Mouse (Mus musculus) midbrain, embryonic 13.5 days (tissue): ENCODE results near the gene Dnase2b. TPM values are rescaled to one million over a fixed set of nuclear protein-coding genes. Genes with fewer than 3 reads are reported as not detected.

ENCODE experiments used
- ATAC-seq: fragments of 200-750 bp; cut with Nextera tagmentation; 2 replicates; pipeline ENCODE4 v1.8.0; 2017; ENCODE audit warnings: mild to moderate bottlenecking, moderate TSS enrichment, moderate library complexity
- H3K27ac ChIP-seq: fragments of 300-500 bp; sonication (generic); 2 replicates; pipeline ENCODE4 v1.5.1; 2015; ENCODE audit warnings: inconsistent platforms, mild to moderate bottlenecking, moderate library complexity
- H3K27me3 ChIP-seq: fragments of 300-500 bp; sonication (generic); 2 replicates; pipeline ENCODE4 v1.6.1; 2015; ENCODE audit warnings: mild to moderate bottlenecking, inconsistent platforms
- H3K36me3 ChIP-seq: fragments of 300-500 bp; sonication (generic); 2 replicates; pipeline ENCODE4 v1.6.1; 2015; ENCODE audit warnings: mild to moderate bottlenecking, inconsistent platforms
- H3K4me1 ChIP-seq: fragments of 300-500 bp; sonication (generic); replicated peaks from 2 replicates; pipeline ENCODE4 v1.6.1; 2015; ENCODE audit warnings: inconsistent platforms
- H3K4me2 ChIP-seq: fragments of 300-500 bp; sonication (generic); replicated peaks from 2 replicates; pipeline ENCODE4 v1.6.1; 2015; ENCODE audit warnings: moderate library complexity, mild to moderate bottlenecking, inconsistent platforms
- H3K4me3 ChIP-seq: fragments of 300-500 bp; sonication (generic); replicated peaks from 2 replicates; pipeline ENCODE4 v1.5.1; 2015; ENCODE audit warnings: mild to moderate bottlenecking, inconsistent platforms
- H3K9ac ChIP-seq: fragments of 300-500 bp; sonication (generic); replicated peaks from 2 replicates; pipeline ENCODE4 v1.6.1; 2015; ENCODE audit warnings: mild to moderate bottlenecking, inconsistent platforms
- H3K9me3 ChIP-seq: fragments of 300-500 bp; sonication (generic); 2 replicates; pipeline ENCODE4 v1.6.1; 2016; ENCODE audit warnings: mild to moderate bottlenecking, inconsistent platforms
- WGBS: fragments of 180-500 bp; shearing (Covaris S2); methylation state at CpG from one replicate; pipeline ENCODE4 v1.1.7; 2015; 5-methylcytosine and 5-hydroxymethylcytosine counted together
- polyA plus RNA-seq: library from polyadenylated mRNA; unstranded; fragments of >200 nt; fragmentation: Nextera tagmentation; extraction: Ambion mirVana; gene quantifications from 2 replicates; pipeline ENCODE4 v1.2.1, GENCODE M21; 2015

The Dnase2b gene
- not detected in 2 replicates for polyA plus RNA-seq

DNA sequence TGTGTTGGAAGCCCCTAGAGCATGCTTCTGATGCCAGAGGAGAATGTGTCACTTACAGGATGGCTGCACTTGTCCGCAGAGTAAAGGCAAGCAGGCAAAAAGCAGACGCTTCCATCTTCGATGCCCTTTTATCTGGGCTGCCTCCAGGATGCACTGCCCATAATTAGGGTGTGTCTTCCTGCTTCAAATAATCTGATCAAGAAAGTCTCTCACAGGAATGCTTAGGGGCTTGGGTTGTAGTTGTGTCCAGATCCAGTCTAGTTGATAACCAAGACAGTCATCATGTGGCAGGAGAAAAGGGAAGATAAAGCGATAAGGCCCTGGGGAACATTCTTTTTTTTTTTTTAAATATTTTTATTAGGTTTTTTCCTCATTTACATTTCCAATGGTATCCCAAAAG is at the start of gene Dnase2b:
Dnase2b (minus strand) TSS at position 101 of the 400 bp plus-strand sequence.
- no peak within 1 kb of the TSS for H3K27ac ChIP-seq
- H3K36me3 ChIP-seq: no peaks in the 10 kb centered on the region
- no peaks in the 10 kb centered on the region for H3K4me1 ChIP-seq
- no peaks in the 10 kb centered on the region for H3K27me3 ChIP-seq
- WGBS: 92% methylated on average over 4 of the region's 4 CpGs
- ATAC-seq: no peak
- no peaks in the 10 kb centered on the region for H3K9me3 ChIP-seq
- H3K4me3 ChIP-seq: no peak within 1 kb of the TSS
- H3K4me2 ChIP-seq: no peak within 1 kb of the TSS
- no peak within 1 kb of the TSS for H3K9ac ChIP-seq

DNA sequence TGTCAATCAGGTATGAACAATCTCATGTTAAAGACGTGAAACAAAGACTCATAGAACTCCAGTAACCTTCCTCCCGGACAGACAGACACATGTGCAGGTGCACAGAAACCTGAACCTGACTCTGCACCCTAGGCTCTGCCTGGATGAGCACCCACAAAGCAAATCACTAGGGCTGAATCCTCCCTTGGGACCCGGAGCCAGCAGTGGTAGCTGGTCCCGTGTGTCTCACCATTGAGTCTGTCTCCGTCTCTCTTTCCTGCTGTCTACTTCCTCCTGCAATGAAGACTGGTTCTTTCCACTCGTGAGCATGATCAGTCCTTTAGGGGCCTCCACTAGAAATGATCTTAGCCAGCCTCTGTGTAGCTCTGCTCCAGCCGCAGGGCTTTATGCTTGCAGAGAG is 46.5 kb upstream of the Dnase2b start:
- Histone ChIP-seq H3K4me2 (no peak overlapping the region), H3K9ac (no peak overlapping the region), H3K4me3 (no peak overlapping the region), H3K9me3 (no peaks in the 10 kb centered on the region), H3K27ac (no peak overlapping the region), H3K4me1 (no peaks in the 10 kb centered on the region), H3K27me3 (no peaks in the 10 kb centered on the region), H3K36me3 (no peaks in the 10 kb centered on the region)
- ATAC-seq: no peak
- 82% methylated on average over 7 of the region's 7 CpGs for WGBS

DNA sequence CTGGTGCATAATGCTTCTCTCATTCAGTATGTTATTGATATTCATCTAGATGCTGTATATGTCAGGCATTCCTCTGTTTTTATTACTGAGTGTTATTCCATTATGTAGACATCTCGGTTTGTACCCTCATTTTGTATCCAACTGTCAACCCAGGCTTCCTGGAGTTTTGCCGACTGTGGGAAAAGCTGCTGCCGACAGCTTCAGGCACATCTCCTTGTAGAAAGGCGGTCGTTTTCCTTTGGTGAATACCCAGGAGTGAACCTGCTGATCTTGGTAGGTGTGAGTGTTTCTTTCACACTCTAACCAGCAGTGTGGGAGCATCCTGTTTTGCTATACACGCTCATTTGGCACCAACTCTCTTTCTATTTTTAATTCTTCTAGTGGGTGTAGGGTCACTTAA is 45.6 kb upstream of the Dnase2b start:
- no peaks in the 10 kb centered on the region for H3K4me1 ChIP-seq
- ATAC-seq: no peak
- no peaks in the 10 kb centered on the region for H3K36me3 ChIP-seq
- H3K4me3 ChIP-seq: no peak overlapping the region
- H3K9ac ChIP-seq: no peak overlapping the region
- no peak overlapping the region for H3K27ac ChIP-seq
- no peaks in the 10 kb centered on the region for H3K27me3 ChIP-seq
- H3K4me2 ChIP-seq: no peak overlapping the region
- H3K9me3 ChIP-seq: no peaks in the 10 kb centered on the region
- 79% methylated on average over 6 of the region's 6 CpGs for WGBS

DNA sequence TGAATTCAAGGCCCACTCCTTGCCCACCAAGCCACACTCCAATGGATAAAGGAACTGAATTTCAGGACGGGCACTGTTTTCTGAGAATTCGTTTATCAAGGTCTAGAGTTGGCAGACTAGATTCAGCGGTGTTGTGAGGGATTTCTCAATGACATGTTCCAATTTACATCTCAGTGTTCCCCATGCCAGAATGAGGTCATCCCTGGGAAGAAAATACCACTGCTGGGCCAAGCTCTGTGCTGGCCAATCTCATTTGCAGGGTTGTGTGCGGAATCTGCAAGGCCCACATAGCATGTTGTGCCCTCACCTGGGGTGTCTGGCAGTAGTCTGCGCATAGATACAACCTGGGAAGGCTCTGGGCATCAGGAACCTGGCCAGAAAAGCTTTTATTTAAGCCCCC is 43.9 kb upstream of the Dnase2b start:
- no peaks in the 10 kb centered on the region for H3K27me3 ChIP-seq
- no peak overlapping the region for H3K27ac ChIP-seq
- no peak for ATAC-seq
- WGBS: 95% methylated on average over 5 of the region's 5 CpGs
- no peaks in the 10 kb centered on the region for H3K36me3 ChIP-seq
- no peaks in the 10 kb centered on the region for H3K9me3 ChIP-seq
- no peak overlapping the region for H3K9ac ChIP-seq
- H3K4me3 ChIP-seq: no peak overlapping the region
- H3K4me2 ChIP-seq: no peak overlapping the region
- no peaks in the 10 kb centered on the region for H3K4me1 ChIP-seq

DNA sequence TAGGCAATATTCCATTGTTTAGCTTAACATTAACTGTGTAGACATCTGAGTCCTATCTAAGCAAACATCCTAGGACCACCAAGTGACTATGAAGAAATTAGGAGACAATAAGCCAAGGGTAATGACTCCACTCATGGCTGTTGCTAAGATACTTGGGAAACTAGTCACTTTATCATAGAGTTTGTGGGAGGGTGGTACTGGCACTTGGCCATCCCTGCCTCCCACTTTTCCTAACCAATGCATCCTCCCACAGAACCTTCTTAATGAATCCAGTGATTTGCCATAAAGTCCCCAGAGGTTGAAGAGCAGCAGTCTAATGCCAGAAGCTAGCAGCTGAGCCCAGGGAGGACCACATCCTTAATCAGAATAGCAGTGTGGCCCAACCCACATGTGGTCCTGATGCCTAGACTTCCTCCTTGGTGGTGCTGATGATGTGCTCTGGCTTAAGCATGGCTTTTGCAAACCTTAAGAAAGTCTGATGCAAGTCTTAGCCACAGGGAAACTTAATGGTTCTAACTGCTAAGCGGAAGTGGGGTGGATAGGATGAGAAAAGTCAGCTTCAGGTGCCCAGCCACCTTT is 42.8 kb upstream of the Dnase2b start:
- Histone ChIP-seq H3K27me3 (no peaks in the 10 kb centered on the region), H3K27ac (no peak overlapping the region), H3K4me1 (no peaks in the 10 kb centered on the region), H3K4me2 (no peak overlapping the region), H3K36me3 (no peaks in the 10 kb centered on the region), H3K4me3 (no peak overlapping the region), H3K9me3 (no peaks in the 10 kb centered on the region), H3K9ac (no peak overlapping the region)
- ATAC-seq: no peak
- 88% methylated on average over 1 of the region's 1 CpGs for WGBS

DNA sequence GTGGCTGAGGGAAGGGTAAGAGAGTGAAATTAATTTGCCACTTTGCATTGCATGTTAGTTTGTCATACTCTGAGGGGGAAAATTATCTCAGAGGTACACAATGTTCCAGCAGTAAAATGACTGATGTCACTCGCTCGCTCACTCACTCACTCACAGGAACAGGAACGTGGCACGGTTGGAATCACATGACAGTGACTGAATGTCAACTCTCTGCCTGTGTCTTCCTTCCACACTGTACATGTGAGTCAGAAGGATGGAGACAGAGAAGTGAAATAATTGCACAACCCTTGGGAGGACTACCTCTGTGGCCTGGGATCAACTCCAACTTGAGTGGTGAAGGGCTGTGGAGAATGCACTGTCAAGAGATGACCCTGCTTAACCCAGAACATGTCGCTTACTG is 42.0 kb upstream of the Dnase2b start:
- Histone ChIP-seq H3K4me2 (no peak overlapping the region), H3K27ac (no peak overlapping the region), H3K36me3 (no peaks in the 10 kb centered on the region), H3K9ac (no peak overlapping the region), H3K27me3 (no peaks in the 10 kb centered on the region), H3K4me1 (no peaks in the 10 kb centered on the region), H3K4me3 (no peak overlapping the region), H3K9me3 (no peaks in the 10 kb centered on the region)
- ATAC-seq: no peak
- WGBS: 92% methylated on average over 5 of the region's 5 CpGs

DNA sequence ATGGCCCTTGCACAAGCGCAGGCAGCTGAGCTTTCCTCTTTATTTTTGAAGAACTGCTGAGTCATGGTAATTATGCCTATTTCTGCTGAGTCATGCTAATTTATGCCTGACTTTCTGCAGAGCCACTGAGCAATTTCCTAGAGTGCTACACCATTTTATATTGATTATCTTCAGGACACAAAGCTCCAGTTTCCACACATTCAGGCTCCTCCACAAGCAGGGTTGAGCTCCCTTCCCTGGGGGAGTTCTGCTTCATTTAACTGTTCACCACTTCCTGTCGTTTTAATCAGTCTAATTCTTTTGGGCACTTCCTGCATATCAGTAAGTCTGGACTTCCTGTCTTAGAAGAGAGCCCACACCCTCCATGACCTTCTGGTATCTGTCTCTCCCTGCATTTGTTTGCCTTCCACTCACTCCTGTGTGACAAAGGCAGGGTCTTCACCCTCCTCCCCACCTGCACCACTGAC is 39.7 kb upstream of the Dnase2b start:
- H3K9me3 ChIP-seq: no peaks in the 10 kb centered on the region
- WGBS: 79% methylated on average over 2 of the region's 2 CpGs
- no peak for ATAC-seq

DNA sequence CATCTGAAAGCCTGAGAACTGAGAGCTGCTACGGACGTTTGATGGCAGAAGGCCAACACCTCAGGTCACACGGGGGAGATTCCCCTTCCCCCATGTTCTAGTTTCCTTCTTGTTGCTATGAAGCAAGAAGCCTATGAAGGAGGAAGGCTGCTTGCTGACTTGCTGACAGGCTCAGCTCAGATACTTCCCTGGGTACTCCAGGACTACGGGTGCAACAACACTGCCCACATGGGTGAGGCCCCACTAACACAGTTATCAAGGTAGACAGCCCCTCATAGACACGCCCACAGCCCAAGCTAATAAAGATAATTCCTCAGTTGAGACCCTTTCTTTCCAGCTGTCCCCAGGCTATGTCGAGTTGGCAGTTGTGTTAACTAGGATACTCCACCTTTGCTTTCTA is 38.3 kb upstream of the Dnase2b start:
- no peaks in the 10 kb centered on the region for H3K4me1 ChIP-seq
- no peaks in the 10 kb centered on the region for H3K36me3 ChIP-seq
- no peak overlapping the region for H3K27ac ChIP-seq
- H3K4me3 ChIP-seq: no peak overlapping the region
- no peaks in the 10 kb centered on the region for H3K27me3 ChIP-seq
- H3K9ac ChIP-seq: no peak overlapping the region
- no peak overlapping the region for H3K4me2 ChIP-seq
- WGBS: 87% methylated on average over 6 of the region's 6 CpGs
- ATAC-seq: no peak
- H3K9me3 ChIP-seq: no peaks in the 10 kb centered on the region

More for the DNA sequence above, 39.7 kb upstream of the Dnase2b start:
- no peaks in the 10 kb centered on the region for H3K4me1 ChIP-seq
- no peak overlapping the region for H3K4me3 ChIP-seq
- H3K9ac ChIP-seq: no peak overlapping the region
- H3K36me3 ChIP-seq: no peaks in the 10 kb centered on the region
- no peak overlapping the region for H3K27ac ChIP-seq
- no peaks in the 10 kb centered on the region for H3K27me3 ChIP-seq
- no peak overlapping the region for H3K4me2 ChIP-seq

DNA sequence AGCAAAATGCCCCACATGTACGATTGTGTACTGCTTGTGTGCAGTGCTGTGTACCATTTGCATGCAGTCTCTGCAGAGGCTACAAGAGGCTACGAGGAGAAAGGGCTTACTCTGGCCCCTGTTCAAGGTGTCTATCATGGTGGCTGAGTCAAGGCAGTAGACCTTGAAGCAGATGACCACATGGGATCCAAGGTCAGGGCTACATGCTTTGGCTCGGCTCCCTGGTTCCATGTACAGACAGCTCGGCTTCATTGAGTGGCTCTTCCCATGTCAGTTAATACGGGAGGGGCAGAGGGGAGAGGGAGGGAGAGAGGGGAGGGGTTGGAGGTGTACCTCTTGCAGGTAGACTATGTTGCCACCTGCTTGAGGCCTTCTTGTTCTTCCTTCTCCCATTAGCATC is 37.0 kb upstream of the Dnase2b start:
- no peak overlapping the region for H3K9ac ChIP-seq
- H3K27ac ChIP-seq: no peak overlapping the region
- H3K4me3 ChIP-seq: no peak overlapping the region
- no peaks in the 10 kb centered on the region for H3K9me3 ChIP-seq
- H3K4me2 ChIP-seq: no peak overlapping the region
- no peaks in the 10 kb centered on the region for H3K27me3 ChIP-seq
- H3K4me1 ChIP-seq: no peaks in the 10 kb centered on the region
- ATAC-seq: no peak
- no peaks in the 10 kb centered on the region for H3K36me3 ChIP-seq
- WGBS: 93% methylated on average over 5 of the region's 5 CpGs

DNA sequence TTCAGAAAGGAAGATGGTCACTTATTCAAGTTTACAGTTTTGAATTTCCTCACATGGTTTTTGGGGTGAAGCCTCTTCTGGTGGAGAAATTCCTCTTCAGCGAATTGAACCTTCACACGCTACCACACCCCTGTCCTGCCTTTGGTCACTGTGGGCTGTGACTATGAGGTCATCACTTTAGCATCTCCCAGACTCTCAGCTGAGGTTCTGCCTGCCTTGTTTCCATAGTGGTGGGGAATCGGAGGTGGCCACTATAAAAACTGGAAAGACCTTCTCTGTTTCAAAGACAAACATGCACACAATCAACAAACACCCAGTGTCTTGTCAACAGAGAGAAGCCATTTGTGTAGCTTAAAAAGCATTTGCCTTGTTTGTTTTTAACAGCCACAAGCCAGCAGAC is 35.8 kb upstream of the Dnase2b start, which contains the start of gene 4930503B20Rik:
4930503B20Rik (minus strand) TSS at position 101 of the 400 bp plus-strand sequence.
- H3K9ac ChIP-seq: no peak within 1 kb of the TSS
- H3K27ac ChIP-seq: no peak within 1 kb of the TSS
- no peaks in the 10 kb centered on the region for H3K27me3 ChIP-seq
- H3K4me3 ChIP-seq: no peak within 1 kb of the TSS
- no peaks in the 10 kb centered on the region for H3K4me1 ChIP-seq
- ATAC-seq: no peak
- no peaks in the 10 kb centered on the region for H3K36me3 ChIP-seq
- 95% methylated on average over 3 of the region's 3 CpGs for WGBS
- no peak within 1 kb of the TSS for H3K4me2 ChIP-seq
- no peaks in the 10 kb centered on the region for H3K9me3 ChIP-seq

DNA sequence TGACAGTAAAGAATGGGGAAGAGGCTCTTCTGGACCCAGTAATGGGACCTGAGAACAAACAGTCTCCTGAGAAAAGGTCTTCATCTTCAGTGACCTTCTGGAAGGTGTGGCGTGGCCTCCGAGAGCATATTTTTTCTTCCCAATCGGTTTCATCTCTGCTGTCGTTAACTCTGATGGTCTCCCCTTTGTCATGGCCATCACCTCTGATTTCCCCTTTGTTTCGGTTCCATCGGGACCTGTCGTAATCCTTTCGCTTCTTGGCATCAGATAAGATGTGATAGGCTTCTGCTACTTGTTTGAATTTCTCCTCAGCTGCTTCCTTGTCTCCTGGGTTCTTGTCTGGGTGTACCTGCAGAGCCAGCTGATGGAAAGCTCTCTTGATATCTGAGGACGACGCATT is 35.3 kb upstream of the Dnase2b start:
- Histone ChIP-seq H3K4me1 (no peaks in the 10 kb centered on the region), H3K4me2 (no peak overlapping the region), H3K27me3 (no peaks in the 10 kb centered on the region), H3K36me3 (no peaks in the 10 kb centered on the region), H3K4me3 (no peak overlapping the region), H3K27ac (no peak overlapping the region), H3K9ac (no peak overlapping the region), H3K9me3 (no peaks in the 10 kb centered on the region)
- 89% methylated on average over 10 of the region's 10 CpGs for WGBS
- no peak for ATAC-seq

DNA sequence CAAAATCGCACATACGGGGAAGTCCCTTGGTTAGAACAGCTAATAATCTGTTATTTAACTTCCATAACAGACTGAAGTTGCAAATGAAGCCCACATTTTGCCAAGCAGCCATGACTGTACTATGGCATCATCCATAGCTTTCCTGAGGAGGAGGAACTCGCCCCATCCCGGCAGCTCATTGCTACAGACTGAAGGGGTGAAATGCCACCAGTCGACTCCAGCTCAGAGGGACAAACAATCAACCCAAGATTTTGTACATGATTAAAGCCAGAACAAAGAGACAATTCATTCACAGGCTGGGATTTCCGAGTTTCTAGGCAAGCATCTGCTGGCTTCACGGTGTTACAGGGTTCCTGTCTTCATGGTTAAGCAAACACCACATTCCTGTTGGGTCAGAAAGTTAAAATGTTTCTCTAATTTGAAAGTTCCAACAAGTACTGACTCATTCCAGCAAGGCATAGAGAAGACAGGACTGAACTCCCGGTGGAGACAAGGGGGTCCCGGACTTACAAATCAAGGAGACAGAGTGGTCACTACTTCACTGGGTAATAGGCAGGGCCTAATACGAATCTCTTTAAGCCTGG is 34.0 kb upstream of the Dnase2b start:
- Histone ChIP-seq H3K4me2 (no peak overlapping the region), H3K27me3 (no peaks in the 10 kb centered on the region), H3K4me3 (no peak overlapping the region), H3K9ac (no peak overlapping the region), H3K36me3 (no peaks in the 10 kb centered on the region), H3K4me1 (no peaks in the 10 kb centered on the region), H3K27ac (no peak overlapping the region), H3K9me3 (no peaks in the 10 kb centered on the region)
- no peak for ATAC-seq
- 78% methylated on average over 10 of the region's 10 CpGs for WGBS
